25 mouse cellular contexts compared by ENCODE assay signal in the genomic region with DNA sequence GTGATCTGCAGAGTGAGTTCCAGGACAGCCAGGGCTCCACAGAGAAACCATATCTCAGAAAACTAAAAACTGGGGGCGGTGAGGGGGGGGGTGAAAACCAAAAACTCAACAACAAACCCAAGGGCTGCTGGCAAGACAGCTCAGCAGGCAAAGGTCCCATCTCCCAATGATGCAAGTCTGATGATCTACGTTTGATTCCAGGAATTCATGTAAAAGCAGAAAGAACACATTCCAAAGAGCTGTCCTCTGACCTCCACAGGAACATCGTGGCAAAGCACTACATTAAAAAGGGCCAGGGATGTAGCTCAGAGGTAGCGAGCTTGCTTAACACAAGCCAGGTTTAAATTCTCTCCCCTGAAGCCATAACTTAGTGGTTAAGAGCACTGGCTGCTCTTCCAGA. TPM values are rescaled to one million over a fixed set of nuclear protein-coding genes. Genes with fewer than 3 reads are reported as not detected.
A peak's percentile ranks its signal among the peaks of the same experiment; 100 is the strongest.
DNase-seq lines count a peak whose midpoint lies in the region; ATAC-seq and TF ChIP-seq lines count a peak whose summit lies in the region.
"Had no signal": no experiment of that assay in that cellular context is flagged by ENCODE, and none has a peak within 500 bp of the region (broad histone marks: within the 10 kb centered on the region; RNA-seq: fewer than 3 reads in every experiment).

No protein-coding gene starts in this region.

- TF ChIP-seq CTCF in kidney, adult 2 months (conservative IDR thresholded peaks at IDR 0.05; ENCODE audit: insufficient read depth, insufficient read length, low read depth, low read length) = no peak
- TF ChIP-seq CTCF in liver, postnatal 0 days (IDR thresholded peaks at IDR 0.05; ENCODE audit: low read depth) = no peak

- no peak overlapping the region for H3K4me2 ChIP-seq in kidney, embryonic 14.5 days (replicated peaks; ENCODE audit: low read depth, low read length)
- H3K4me2 ChIP-seq in liver, postnatal 0 days (ENCODE audit: low read depth, low read length) = no peak overlapping the region
- H3K4me2 ChIP-seq in liver, embryonic 12.5 days = no peak overlapping the region
- H3K4me2 ChIP-seq: heart, embryonic 12.5 days; hindbrain, embryonic 14.5 days; lung, embryonic 15.5 days had no signal

- no peak overlapping the region for H3K9ac ChIP-seq in kidney, embryonic 14.5 days (ENCODE audit: low read depth, low read length)
- H3K9ac ChIP-seq in liver, postnatal 0 days (replicated peaks) = no peak overlapping the region
- no peak overlapping the region for H3K9ac ChIP-seq in liver, embryonic 12.5 days
- H3K9ac ChIP-seq: heart, embryonic 12.5 days; hindbrain, embryonic 14.5 days; lung, embryonic 15.5 days had no signal

- no peaks in the 10 kb centered on the region for H3K36me3 ChIP-seq in kidney, adult 2 months (ENCODE audit: control insufficient read depth, insufficient read depth, low read length)
- H3K36me3 ChIP-seq in kidney, embryonic 14.5 days (ENCODE audit: control insufficient read depth, insufficient read depth, low read length) = no peaks in the 10 kb centered on the region
- no peaks in the 10 kb centered on the region for H3K36me3 ChIP-seq in liver, postnatal 0 days (replicated peaks; ENCODE audit: insufficient read depth, low read length)
- no peaks in the 10 kb centered on the region for H3K36me3 ChIP-seq in liver, embryonic 12.5 days
- H3K36me3 ChIP-seq: embryonic facial prominence, embryonic 10.5 days; heart, embryonic 12.5 days; lung, embryonic 15.5 days had no signal

- H3K27ac ChIP-seq in kidney, adult 2 months (ENCODE audit: insufficient read depth, low read depth, low read length) = peak overlapping the region; percentile 58; the same call in 1 of the 2 replicates
- H3K27ac ChIP-seq in kidney, embryonic 14.5 days (ENCODE audit: low read depth, low read length) = no peak overlapping the region
- H3K27ac ChIP-seq in liver, postnatal 0 days (ENCODE audit: low read depth) = no peak overlapping the region
- H3K27ac ChIP-seq in liver, embryonic 12.5 days = no peak overlapping the region
- H3K27ac ChIP-seq: embryonic facial prominence, embryonic 10.5 days; lung, embryonic 15.5 days; macrophage had no signal

- TF ChIP-seq EP300 in liver, postnatal 0 days (IDR thresholded peaks at IDR 0.05; ENCODE audit: low read depth) = no peak

- peaks cover 28% of the 10 kb centered on the region; the same call in 1 of the 2 replicates for H3K4me1 ChIP-seq in kidney, adult 2 months (ENCODE audit: control insufficient read depth, insufficient read depth, low read length)
- H3K4me1 ChIP-seq in kidney, embryonic 14.5 days (ENCODE audit: control insufficient read depth, insufficient read depth, low read length) = no peaks in the 10 kb centered on the region
- peaks cover 8% of the 10 kb centered on the region; the same call in 1 of the 2 replicates for H3K4me1 ChIP-seq in liver, postnatal 0 days (ENCODE audit: insufficient read depth)
- peaks cover 10% of the 10 kb centered on the region; the same call in 1 of the 2 replicates for H3K4me1 ChIP-seq in liver, embryonic 12.5 days

- H3K4me3 ChIP-seq in kidney, adult 2 months (ENCODE audit: insufficient read depth, low read depth, low read length) = no peak overlapping the region
- H3K4me3 ChIP-seq in kidney, embryonic 14.5 days (ENCODE audit: low read length) = no peak overlapping the region
- no peak overlapping the region for H3K4me3 ChIP-seq in liver, postnatal 0 days (ENCODE audit: low read depth, low read length)
- no peak overlapping the region for H3K4me3 ChIP-seq in liver, embryonic 12.5 days
- H3K4me3 ChIP-seq: embryonic facial prominence, embryonic 10.5 days; heart, embryonic 12.5 days; left cerebral cortex, adult 2 months; lung, embryonic 15.5 days had no signal

- peak; percentile 89 for DNase-seq in kidney, adult 2 months
- DNase-seq in liver, postnatal 0 days = no peak
- DNase-seq in 3T3-L1 (ENCODE audit: low read depth, low spot score) (peak; percentile 47), NIH3T3 (ENCODE audit: low read depth) (peak; percentile 56)
- no peak for DNase-seq in ovary, adult 18-20 months (ENCODE audit: low spot score)
- DNase-seq: cerebellum, adult 8-10 months; gastrocnemius, postnatal 10 days; heart, adult 11 months; heart, postnatal 14 days; layer of hippocampus, adult 9-11 months; left cerebral cortex, postnatal 4 days; liver; midbrain, embryonic 14.5 days; thymus, postnatal 25 days had no signal

- no peaks in the 10 kb centered on the region for H3K9me3 ChIP-seq in kidney, embryonic 14.5 days (ENCODE audit: control insufficient read depth, low read length)
- H3K9me3 ChIP-seq in liver, postnatal 0 days (ENCODE audit: low read length) = no peaks in the 10 kb centered on the region
- no peaks in the 10 kb centered on the region for H3K9me3 ChIP-seq in liver, embryonic 12.5 days (replicated peaks)
- H3K9me3 ChIP-seq: embryonic facial prominence, embryonic 10.5 days; heart, embryonic 12.5 days; lung, embryonic 15.5 days had no signal

- ATAC-seq in kidney, embryonic 14.5 days (ENCODE audit: low FRiP score, low TSS enrichment) = no peak
- ATAC-seq in liver, postnatal 0 days = peak; percentile 40; the same call in 1 of the 2 replicates
- ATAC-seq in liver, embryonic 12.5 days = no peak
- ATAC-seq: activated CD4-positive, CD25-positive, alpha-beta regulatory T cell, adult 4 months had no signal

- TF ChIP-seq POLR2A in kidney, adult 2 months (IDR thresholded peaks at IDR 0.05; ENCODE audit: low read depth, low read length) = no peak

- WGBS in kidney, adult 2 months = 49% methylated on average over 4 of the region's 4 CpGs
- 70% methylated on average over 4 of the region's 4 CpGs for WGBS in kidney, embryonic 14.5 days
- WGBS in liver, postnatal 0 days (ENCODE audit: insufficient replicate concordance) = 66% methylated on average over 4 of the region's 4 CpGs
- WGBS in liver, embryonic 12.5 days (ENCODE audit: insufficient replicate concordance) = 63% methylated on average over 4 of the region's 4 CpGs

- no peaks in the 10 kb centered on the region for H3K27me3 ChIP-seq in kidney, adult 2 months (replicated peaks; ENCODE audit: control insufficient read depth, insufficient read depth, low read length)
- no peaks in the 10 kb centered on the region for H3K27me3 ChIP-seq in kidney, embryonic 14.5 days (ENCODE audit: control insufficient read depth, insufficient read depth, low read length)
- H3K27me3 ChIP-seq in liver, postnatal 0 days (ENCODE audit: insufficient read depth, low read length) = no peaks in the 10 kb centered on the region
- 0 out of 2 replicates have a peak, but pooled peaks cover 6% of the 10 kb centered on the region for H3K27me3 ChIP-seq in liver, embryonic 12.5 days (replicated peaks)
- H3K27me3 ChIP-seq: heart, embryonic 12.5 days; lung, embryonic 15.5 days had no signal

RNA-seq across cellular contexts. Expression of a gene that starts 10.2 kb away (rescaled TPM):
- 5.8 and 6.1 TPM in 2 replicates for polyA plus RNA-seq in kidney, adult 2 months (2012; rRNA removed)
- 25.6 and 29.1 TPM in 2 replicates for polyA plus RNA-seq in kidney, embryonic 14.5 days (2014; fragmentation: Nextera tagmentation; extraction: Ambion mirVana)
- 13.0 and 14.5 TPM in 2 replicates for polyA plus RNA-seq in liver, postnatal 0 days (2015; fragmentation: Nextera tagmentation; extraction: Ambion mirVana)
- 28.8 and 29.0 TPM in 2 replicates for polyA plus RNA-seq in liver, embryonic 12.5 days (2016; fragmentation: Nextera tagmentation; extraction: Ambion mirVana)

RNA-seq across cellular contexts. Expression of a gene that starts 22.2 kb away (rescaled TPM):
- polyA plus RNA-seq in kidney, adult 2 months (2012; rRNA removed) = 315 and 343 TPM in 2 replicates
- 71.8 and 95.3 TPM in 2 replicates for polyA plus RNA-seq in kidney, embryonic 14.5 days (2014; fragmentation: Nextera tagmentation; extraction: Ambion mirVana)
- polyA plus RNA-seq in liver, postnatal 0 days (2015; fragmentation: Nextera tagmentation; extraction: Ambion mirVana) = 131 and 146 TPM in 2 replicates
- polyA plus RNA-seq in liver, embryonic 12.5 days (2016; fragmentation: Nextera tagmentation; extraction: Ambion mirVana) = 37.6 and 41.1 TPM in 2 replicates

RNA-seq across cellular contexts. Expression of a gene that starts 48.3 kb away (rescaled TPM):
- 2.0 and 4.2 TPM in 2 replicates for polyA plus RNA-seq in kidney, adult 2 months (2012; rRNA removed)
- 0.14 TPM in 1 of 2 replicates, not detected in the other for polyA plus RNA-seq in kidney, embryonic 14.5 days (2014; fragmentation: Nextera tagmentation; extraction: Ambion mirVana)
- 0.07 and 0.16 TPM in 2 replicates for polyA plus RNA-seq in liver, postnatal 0 days (2015; fragmentation: Nextera tagmentation; extraction: Ambion mirVana)
- polyA plus RNA-seq in liver, embryonic 12.5 days (2016; fragmentation: Nextera tagmentation; extraction: Ambion mirVana) = 0.06 TPM in 1 of 2 replicates, not detected in the other
- polyA plus RNA-seq: embryonic facial prominence, embryonic 10.5 days; forebrain, embryonic 11.5 days; heart, embryonic 12.5 days; lung, embryonic 15.5 days; neural tube, embryonic 11.5 days had no signal

Comparison
In these comparisons a context has a peak if more than half of its experiments do, and no peak if none do; other contexts are left out.
1. DNase-seq: peak in kidney, adult 2 months (single experiment), 3T3-L1 (single experiment) and NIH3T3 (single experiment); none in liver, postnatal 0 days (single experiment) and ovary, adult 18-20 months (single experiment).